Mouse (Mus musculus): ENCODE results near the gene Anapc5. TPM values are rescaled to one million over a fixed set of nuclear protein-coding genes. Genes with fewer than 3 reads are reported as not detected.

Gene Anapc5
- polyA plus RNA-seq, 2 experiments = 427 to 686 TPM

GRCm38 (mm10) chr5:122767283-122767682, 53.9 kb downstream of the Anapc5 start:
- 0 out of 2 replicates have a peak, but pooled peaks cover 2% of the 10 kb centered on the region for H3K36me3 ChIP-seq (ENCODE audit: control insufficient read depth, insufficient read depth, low read length)
- no peaks in the 10 kb centered on the region for H3K9me3 ChIP-seq (ENCODE audit: control insufficient read depth, low read length)
- H3K4me1 ChIP-seq (ENCODE audit: control insufficient read depth, insufficient read depth, low read length) = peaks cover 11% of the 10 kb centered on the region
- H3K9ac ChIP-seq (ENCODE audit: low read depth, low read length, severe bottlenecking) = no peak overlapping the region
- H3K4me2 ChIP-seq (replicated peaks; ENCODE audit: low read depth, low read length, severe bottlenecking) = no peak overlapping the region
- H3K27me3 ChIP-seq (ENCODE audit: control insufficient read depth, insufficient read depth, low read length) = no peaks in the 10 kb centered on the region
- DNase-seq (ENCODE audit: low spot score) = no peak
- ATAC-seq (ENCODE audit: low FRiP score, low read depth) = no peak
- H3K4me3 ChIP-seq (replicated peaks; ENCODE audit: low read length) = no peak overlapping the region
- WGBS = 95% methylated on average over 11 of the region's 11 CpGs
- H3K27ac ChIP-seq (replicated peaks; ENCODE audit: low read depth, low read length) = no peak overlapping the region
- TF ChIP-seq POLR2A (IDR thresholded peaks at IDR 0.05; ENCODE audit: borderline replicate concordance, extremely low read depth, insufficient read depth, insufficient read length) = no peak

DNA sequence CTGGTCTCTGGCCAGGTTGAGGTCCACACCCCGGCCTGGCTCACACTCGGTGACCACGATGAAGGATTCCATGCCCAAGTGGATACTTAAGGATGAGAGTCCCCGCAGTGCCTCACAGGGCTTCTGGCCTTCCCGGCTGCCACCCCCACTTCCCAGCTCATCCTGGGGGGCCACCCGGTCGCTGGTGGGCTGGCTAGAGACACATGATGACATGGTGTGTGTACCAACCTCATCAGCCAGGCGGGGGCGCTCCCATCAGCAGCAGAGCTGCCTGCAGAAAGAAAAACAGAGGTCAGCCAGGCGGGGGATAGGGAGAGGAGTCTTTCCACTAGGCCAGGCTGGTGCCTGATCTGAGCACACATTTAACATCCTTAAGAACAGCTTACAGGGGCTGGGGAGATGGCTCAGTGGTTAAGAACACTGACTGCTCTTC, 57.1 kb downstream of the Anapc5 start:
- no peak for TF ChIP-seq POLR2A (IDR thresholded peaks at IDR 0.05; ENCODE audit: borderline replicate concordance, extremely low read depth, insufficient read depth, insufficient read length)
- 59% methylated on average over 10 of the region's 10 CpGs for WGBS
- H3K9ac ChIP-seq (ENCODE audit: low read depth, low read length, severe bottlenecking) = no peak overlapping the region
- DNase-seq (ENCODE audit: low spot score) (no peak), ATAC-seq (ENCODE audit: low FRiP score, low read depth) (no peak)
- no peak overlapping the region for H3K4me3 ChIP-seq (replicated peaks; ENCODE audit: low read length)
- peaks cover 4% of the 10 kb centered on the region; the same call in 1 of the 2 replicates for H3K36me3 ChIP-seq (ENCODE audit: control insufficient read depth, insufficient read depth, low read length)
- no peaks in the 10 kb centered on the region for H3K27me3 ChIP-seq (ENCODE audit: control insufficient read depth, insufficient read depth, low read length)
- H3K4me1 ChIP-seq (ENCODE audit: control insufficient read depth, insufficient read depth, low read length) = no peaks in the 10 kb centered on the region
- no peaks in the 10 kb centered on the region for H3K9me3 ChIP-seq (ENCODE audit: control insufficient read depth, low read length)
- H3K27ac ChIP-seq (replicated peaks; ENCODE audit: low read depth, low read length) = no peak overlapping the region
- no peak overlapping the region for H3K4me2 ChIP-seq (replicated peaks; ENCODE audit: low read depth, low read length, severe bottlenecking)

DNA sequence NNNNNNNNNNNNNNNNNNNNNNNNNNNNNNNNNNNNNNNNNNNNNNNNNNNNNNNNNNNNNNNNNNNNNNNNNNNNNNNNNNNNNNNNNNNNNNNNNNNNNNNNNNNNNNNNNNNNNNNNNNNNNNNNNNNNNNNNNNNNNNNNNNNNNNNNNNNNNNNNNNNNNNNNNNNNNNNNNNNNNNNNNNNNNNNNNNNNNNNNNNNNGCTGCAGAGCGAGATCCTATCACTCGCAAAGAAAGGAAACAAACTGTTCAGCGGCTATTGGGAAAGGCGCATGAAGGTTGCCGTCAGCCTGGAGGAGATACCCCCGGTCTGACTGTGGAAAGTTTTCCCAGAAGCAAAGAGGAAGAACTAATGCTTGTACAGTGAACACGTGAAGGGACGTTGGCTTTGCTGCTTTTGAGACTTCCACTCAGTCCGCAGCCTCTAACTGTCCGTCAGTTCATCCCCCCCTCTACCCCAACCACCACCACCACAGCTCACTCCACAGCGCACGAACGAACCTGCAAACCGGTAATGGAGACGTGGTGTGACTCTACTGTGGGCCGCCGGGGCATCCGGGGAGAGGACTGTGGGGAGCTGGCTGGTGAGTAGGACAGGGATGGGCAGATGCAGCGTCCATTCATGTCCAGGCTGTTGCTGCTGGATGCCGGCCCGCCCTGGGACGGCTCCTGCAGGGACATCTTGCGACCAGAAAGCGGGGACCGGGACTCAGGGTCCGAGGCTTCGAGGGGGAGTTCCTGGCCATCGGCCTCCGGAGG, 57.7 kb downstream of the Anapc5 start:
- Histone ChIP-seq H3K27me3 (ENCODE audit: control insufficient read depth, insufficient read depth, low read length) (no peaks in the 10 kb centered on the region), H3K9me3 (ENCODE audit: control insufficient read depth, low read length) (no peaks in the 10 kb centered on the region), H3K27ac (replicated peaks; ENCODE audit: low read depth, low read length) (no peak overlapping the region), H3K4me2 (replicated peaks; ENCODE audit: low read depth, low read length, severe bottlenecking) (no peak overlapping the region), H3K4me3 (replicated peaks; ENCODE audit: low read length) (no peak overlapping the region), H3K36me3 (ENCODE audit: control insufficient read depth, insufficient read depth, low read length) (peaks cover 10% of the 10 kb centered on the region), H3K4me1 (ENCODE audit: control insufficient read depth, insufficient read depth, low read length) (no peaks in the 10 kb centered on the region), H3K9ac (ENCODE audit: low read depth, low read length, severe bottlenecking) (no peak overlapping the region)
- no peak for TF ChIP-seq POLR2A (IDR thresholded peaks at IDR 0.05; ENCODE audit: borderline replicate concordance, extremely low read depth, insufficient read depth, insufficient read length)
- DNase-seq (ENCODE audit: low spot score) (no peak), ATAC-seq (ENCODE audit: low FRiP score, low read depth) (no peak)
- 83% methylated on average over 24 of the region's 29 CpGs for WGBS

DNA sequence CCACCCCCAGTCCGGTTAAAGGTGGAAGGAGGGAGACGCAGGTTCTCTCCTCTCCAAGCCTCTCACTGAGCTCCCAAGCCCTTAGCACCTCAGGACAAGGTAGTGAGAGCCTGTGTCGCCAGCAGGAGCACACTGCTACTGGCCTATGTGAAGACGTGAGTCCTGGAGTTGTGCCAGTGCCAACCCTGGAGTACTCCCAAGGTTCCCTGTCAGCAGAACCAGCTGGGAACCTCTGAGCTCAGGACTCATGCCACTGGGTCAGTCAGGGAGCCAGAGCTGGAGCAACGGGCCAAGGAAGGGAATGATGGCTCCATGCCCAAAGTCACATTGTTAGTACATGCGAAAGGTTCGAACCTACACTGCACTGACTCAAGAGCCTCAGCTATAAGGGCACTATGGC, 64.5 kb downstream of the Anapc5 start:
- no peaks in the 10 kb centered on the region for H3K4me1 ChIP-seq (ENCODE audit: control insufficient read depth, insufficient read depth, low read length)
- no peak overlapping the region for H3K4me3 ChIP-seq (replicated peaks; ENCODE audit: low read length)
- ATAC-seq (ENCODE audit: low FRiP score, low read depth) (no peak), DNase-seq (ENCODE audit: low spot score) (no peak)
- no peak for TF ChIP-seq POLR2A (IDR thresholded peaks at IDR 0.05; ENCODE audit: borderline replicate concordance, extremely low read depth, insufficient read depth, insufficient read length)
- H3K27ac ChIP-seq (replicated peaks; ENCODE audit: low read depth, low read length) = no peak overlapping the region
- H3K9ac ChIP-seq (ENCODE audit: low read depth, low read length, severe bottlenecking) = no peak overlapping the region
- H3K4me2 ChIP-seq (replicated peaks; ENCODE audit: low read depth, low read length, severe bottlenecking) = no peak overlapping the region
- H3K36me3 ChIP-seq (ENCODE audit: control insufficient read depth, insufficient read depth, low read length) = peaks cover 47% of the 10 kb centered on the region
- no peaks in the 10 kb centered on the region for H3K9me3 ChIP-seq (ENCODE audit: control insufficient read depth, low read length)
- H3K27me3 ChIP-seq (ENCODE audit: control insufficient read depth, insufficient read depth, low read length) = no peaks in the 10 kb centered on the region
- 91% methylated on average over 7 of the region's 7 CpGs for WGBS

- H3K4me1 ChIP-seq (ENCODE audit: control insufficient read depth, insufficient read depth, low read length) = no peaks in the 10 kb centered on the region
- no peak overlapping the region for H3K27ac ChIP-seq (replicated peaks; ENCODE audit: low read depth, low read length)
- DNase-seq (ENCODE audit: low spot score) (no peak), ATAC-seq (ENCODE audit: low FRiP score, low read depth) (no peak)
- TF ChIP-seq POLR2A (IDR thresholded peaks at IDR 0.05; ENCODE audit: borderline replicate concordance, extremely low read depth, insufficient read depth, insufficient read length) = no peak
- no peak overlapping the region for H3K9ac ChIP-seq (ENCODE audit: low read depth, low read length, severe bottlenecking)
- no peak overlapping the region for H3K4me2 ChIP-seq (replicated peaks; ENCODE audit: low read depth, low read length, severe bottlenecking)
- no peaks in the 10 kb centered on the region for H3K27me3 ChIP-seq (ENCODE audit: control insufficient read depth, insufficient read depth, low read length)
- H3K4me3 ChIP-seq (replicated peaks; ENCODE audit: low read length) = no peak overlapping the region
- peaks cover 47% of the 10 kb centered on the region for H3K36me3 ChIP-seq (ENCODE audit: control insufficient read depth, insufficient read depth, low read length)
- 80% methylated on average over 6 of the region's 6 CpGs for WGBS
- H3K9me3 ChIP-seq (ENCODE audit: control insufficient read depth, low read length) = no peaks in the 10 kb centered on the region
Measured at GRCm38 (mm10) chr5:122756144-122756543, 65.0 kb downstream of the Anapc5 start.

All from limb, embryonic 14.5 days (tissue).